Mouse (Mus musculus): ENCODE measurements around the gene Apoc1. TPM values are rescaled to one million over a fixed set of nuclear protein-coding genes. Genes with fewer than 3 reads are reported as not detected.
A peak's percentile ranks its signal among the peaks of the same experiment; 100 is the strongest.

The Apoc1 gene
- total and polyA plus RNA-seq, 3 experiments, result 0.35 TPM; not detected in 2

DNA sequence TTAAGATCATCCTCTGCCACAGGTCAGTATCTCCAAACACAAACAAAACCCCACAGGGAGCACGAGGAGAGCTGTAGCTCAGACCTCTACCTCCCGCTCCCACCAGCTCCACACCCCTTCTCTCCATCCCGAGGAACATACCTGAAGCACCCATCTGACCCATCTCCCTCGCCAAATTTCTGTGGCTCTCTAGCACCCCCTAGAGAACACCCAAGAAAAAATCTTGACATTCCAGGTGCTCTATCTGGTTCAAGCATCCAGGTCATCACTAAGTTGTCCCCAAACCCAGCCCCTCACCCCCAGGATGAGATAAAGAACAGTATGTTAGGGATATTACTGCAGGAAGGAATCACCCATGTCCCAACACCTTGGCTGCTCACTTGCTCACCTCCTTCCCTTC lies 20.7 kb upstream of the Apoc1 start:
- no peaks in the 10 kb centered on the region for H3K27me3 ChIP-seq (ENCODE audit: control insufficient read depth in 1 of 2, insufficient read depth in 2 of 2, low read length in 2 of 2)
- H3K27ac ChIP-seq (ENCODE audit: control insufficient read depth, low read depth, low read length), result no peak overlapping the region
- TF ChIP-seq RAD21 (IDR thresholded peaks at IDR 0.05; ENCODE audit: low read depth, low read length) (peak; percentile 20; the same call in 1 of the 2 replicates), GATA1 (IDR thresholded peaks at IDR 0.05; ENCODE audit: low read depth, low read length) (no peak), CTCF (IDR thresholded peaks at IDR 0.05 in 2 of 3, conservative IDR thresholded peaks at IDR 0.05 in 1 of 3; ENCODE audit: control insufficient read depth in 1 of 3, insufficient read depth in 1 of 3, low read depth in 2 of 3, low read length in 3 of 3, poor library complexity in 1 of 3, severe bottlenecking in 1 of 3) (peak; percentile 36 to 62 (median 56))
- H3K36me3 ChIP-seq (ENCODE audit: control insufficient read depth in 1 of 2, insufficient read depth in 2 of 2, low read length in 2 of 2), result peaks cover 8 to 14% of the 10 kb centered on the region in 2 experiments
- DNase-seq (ENCODE audit: low read depth, low spot score), result peak; percentile 55
- peaks cover 0 to 19% of the 10 kb centered on the region in 2 experiments; a peak in 2 of 4 replicates for H3K4me1 ChIP-seq (ENCODE audit: control insufficient read depth in 1 of 2, insufficient read depth in 2 of 2, low read length in 2 of 2)
- no peak overlapping the region for H3K9ac ChIP-seq (ENCODE audit: control insufficient read depth, low read depth, low read length, poor library complexity, severe bottlenecking)
- no peaks in the 10 kb centered on the region for H3K9me3 ChIP-seq (replicated peaks; ENCODE audit: insufficient read depth, low read length)
- peaks cover 20% of the 10 kb centered on the region for H3K79me2 ChIP-seq (ENCODE audit: control insufficient read depth, insufficient read depth, low read length, poor library complexity)
- no peak overlapping the region for H3K4me3 ChIP-seq (ENCODE audit: control insufficient read depth in 1 of 2, insufficient read depth in 1 of 2, low read depth in 2 of 2, low read length in 2 of 2)

DNA sequence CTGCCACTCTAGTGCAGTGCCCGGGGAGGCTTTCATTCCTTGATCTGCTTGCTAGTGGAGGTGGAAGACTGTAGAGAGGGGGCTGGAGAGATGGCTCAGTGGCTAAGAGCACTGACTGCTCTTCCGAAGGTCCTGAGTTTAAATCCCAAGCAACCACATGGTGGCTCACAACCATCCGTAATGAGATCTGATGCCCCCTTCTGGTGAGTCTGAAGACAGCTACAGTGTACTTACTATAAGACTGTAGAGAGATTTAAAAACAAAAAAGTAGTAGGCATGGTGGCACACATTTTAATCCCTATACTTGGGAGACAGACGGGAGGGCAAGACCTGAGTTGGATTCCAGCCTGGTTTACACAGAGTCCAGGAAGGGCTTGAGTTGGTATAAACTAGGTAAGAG lies 20.0 kb upstream of the Apoc1 start:
- Histone ChIP-seq H3K36me3 (ENCODE audit: control insufficient read depth in 1 of 2, insufficient read depth in 2 of 2, low read length in 2 of 2) (peaks cover 9 to 14% of the 10 kb centered on the region in 2 experiments), H3K27ac (ENCODE audit: control insufficient read depth, low read depth, low read length) (no peak overlapping the region), H3K79me2 (ENCODE audit: control insufficient read depth, insufficient read depth, low read length, poor library complexity) (peaks cover 20% of the 10 kb centered on the region), H3K4me3 (ENCODE audit: control insufficient read depth in 1 of 2, insufficient read depth in 1 of 2, low read depth in 2 of 2, low read length in 2 of 2) (no peak overlapping the region), H3K9ac (ENCODE audit: control insufficient read depth, low read depth, low read length, poor library complexity, severe bottlenecking) (no peak overlapping the region), H3K4me1 (ENCODE audit: control insufficient read depth in 1 of 2, insufficient read depth in 2 of 2, low read length in 2 of 2) (peaks cover 0 to 18% of the 10 kb centered on the region in 2 experiments; a peak in 2 of 4 replicates), H3K27me3 (ENCODE audit: control insufficient read depth in 1 of 2, insufficient read depth in 2 of 2, low read length in 2 of 2) (no peaks in the 10 kb centered on the region), H3K9me3 (replicated peaks; ENCODE audit: insufficient read depth, low read length) (no peaks in the 10 kb centered on the region)
- TF ChIP-seq SMC3 (IDR thresholded peaks at IDR 0.05; ENCODE audit: low read depth, low read length) (peak; percentile 60), CTCF (IDR thresholded peaks at IDR 0.05 in 2 of 3, conservative IDR thresholded peaks at IDR 0.05 in 1 of 3; ENCODE audit: control insufficient read depth in 1 of 3, insufficient read depth in 1 of 3, low read depth in 2 of 3, low read length in 3 of 3, poor library complexity in 1 of 3, severe bottlenecking in 1 of 3) (peak; percentile 19 to 62 (median 42); a peak in 4 of 6 replicates), SIN3A (IDR thresholded peaks at IDR 0.05; ENCODE audit: low read length) (no peak), ZC3H11A (IDR thresholded peaks at IDR 0.05; ENCODE audit: low read depth, low read length) (peak; percentile 16; the same call in 1 of the 2 replicates)
- DNase-seq (ENCODE audit: low read depth, low spot score), result peak; percentile 51

DNA sequence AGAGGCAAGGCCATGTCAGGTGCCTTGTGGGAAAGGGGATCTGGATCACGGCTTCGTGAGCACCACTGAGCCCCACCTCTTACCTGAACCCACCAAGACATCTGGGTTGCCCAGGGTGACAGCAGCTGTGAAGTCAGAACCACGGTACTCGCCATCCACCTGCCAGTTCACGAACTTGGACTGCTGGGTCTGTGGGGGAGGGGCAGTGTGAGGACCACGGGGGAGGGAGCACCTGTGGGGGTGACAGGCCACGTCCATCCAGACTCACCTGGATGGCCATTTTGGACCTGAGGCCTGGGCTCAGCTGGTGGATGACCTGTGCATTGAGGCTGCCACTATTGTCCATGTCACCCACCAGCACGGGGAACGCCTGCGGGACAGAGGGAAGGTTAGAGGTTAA lies 18.2 kb upstream of the Apoc1 start:
- no peak for TF ChIP-seq MXI1 (IDR thresholded peaks at IDR 0.05; ENCODE audit: low read depth, low read length)
- Histone ChIP-seq H3K4me3 (ENCODE audit: control insufficient read depth in 1 of 2, insufficient read depth in 1 of 2, low read depth in 2 of 2, low read length in 2 of 2) (no peak overlapping the region), H3K9me3 (replicated peaks; ENCODE audit: insufficient read depth, low read length) (no peaks in the 10 kb centered on the region), H3K27ac (ENCODE audit: control insufficient read depth, low read depth, low read length) (no peak overlapping the region), H3K4me1 (ENCODE audit: control insufficient read depth in 1 of 2, insufficient read depth in 2 of 2, low read length in 2 of 2) (peaks cover 0 to 9% of the 10 kb centered on the region in 2 experiments; a peak in 1 of 4 replicates), H3K36me3 (ENCODE audit: control insufficient read depth in 1 of 2, insufficient read depth in 2 of 2, low read length in 2 of 2) (peaks cover 11 to 13% of the 10 kb centered on the region in 2 experiments), H3K9ac (ENCODE audit: control insufficient read depth, low read depth, low read length, poor library complexity, severe bottlenecking) (no peak overlapping the region), H3K79me2 (ENCODE audit: control insufficient read depth, insufficient read depth, low read length, poor library complexity) (peaks cover 20% of the 10 kb centered on the region), H3K27me3 (ENCODE audit: control insufficient read depth in 1 of 2, insufficient read depth in 2 of 2, low read length in 2 of 2) (no peaks in the 10 kb centered on the region)
- DNase-seq (ENCODE audit: low read depth, low spot score), result no peak

DNA sequence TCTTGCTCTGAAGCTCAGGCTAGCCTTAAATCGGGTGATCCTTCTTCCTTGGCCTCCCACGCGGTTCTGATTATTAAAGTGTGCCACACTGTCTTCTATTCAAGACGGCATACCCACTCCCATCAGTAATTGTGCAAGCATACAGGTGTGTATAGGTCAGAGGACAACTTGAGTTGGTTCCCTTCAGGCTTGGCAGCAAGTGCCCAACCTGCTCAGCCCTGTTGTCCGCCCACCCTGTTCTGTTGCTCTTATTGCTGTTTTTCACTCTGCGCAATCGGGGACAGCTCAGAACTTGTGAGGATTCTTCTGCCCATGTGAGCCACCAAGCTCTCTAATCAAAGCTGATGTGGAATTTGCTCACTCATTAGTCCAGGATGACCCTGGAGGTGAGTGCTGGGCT lies 12.8 kb upstream of the Apoc1 start:
- no peak overlapping the region for H3K27ac ChIP-seq (ENCODE audit: control insufficient read depth, low read depth, low read length)
- H3K4me1 ChIP-seq (ENCODE audit: control insufficient read depth in 1 of 2, insufficient read depth in 2 of 2, low read length in 2 of 2), result peaks cover 0 to 18% of the 10 kb centered on the region in 2 experiments; a peak in 2 of 4 replicates
- peaks cover 11 to 13% of the 10 kb centered on the region in 2 experiments for H3K36me3 ChIP-seq (ENCODE audit: control insufficient read depth in 1 of 2, insufficient read depth in 2 of 2, low read length in 2 of 2)

More for the DNA sequence above, 12.8 kb upstream of the Apoc1 start:
- DNase-seq (ENCODE audit: low read depth, low spot score), result no peak
- Histone ChIP-seq H3K9ac (ENCODE audit: control insufficient read depth, low read depth, low read length, poor library complexity, severe bottlenecking) (no peak overlapping the region), H3K9me3 (replicated peaks; ENCODE audit: insufficient read depth, low read length) (no peaks in the 10 kb centered on the region), H3K79me2 (ENCODE audit: control insufficient read depth, insufficient read depth, low read length, poor library complexity) (no peaks in the 10 kb centered on the region; the same call in 1 of the 2 replicates), H3K27me3 (ENCODE audit: control insufficient read depth in 1 of 2, insufficient read depth in 2 of 2, low read length in 2 of 2) (no peaks in the 10 kb centered on the region), H3K4me3 (ENCODE audit: control insufficient read depth in 1 of 2, insufficient read depth in 1 of 2, low read depth in 2 of 2, low read length in 2 of 2) (no peak overlapping the region)
- TF ChIP-seq USF2 (IDR thresholded peaks at IDR 0.05; ENCODE audit: borderline replicate concordance in 1 of 2, insufficient read depth in 1 of 2, low read depth in 1 of 2, low read length in 2 of 2), result no peak
- no peak for TF ChIP-seq GABPA (IDR thresholded peaks at IDR 0.05; ENCODE audit: low read depth, low read length)
- TF ChIP-seq ETS1 (IDR thresholded peaks at IDR 0.05; ENCODE audit: low read depth, low read length), result no peak
- no peak for TF ChIP-seq RCOR1 (IDR thresholded peaks at IDR 0.05; ENCODE audit: low read depth, low read length)
- no peak for TF ChIP-seq POLR2AphosphoS5 (IDR thresholded peaks at IDR 0.05; ENCODE audit: borderline replicate concordance, low read depth, low read length)
